Mouse (Mus musculus) heart, embryonic 11.5 days (tissue): ENCODE measurements around the gene Denr. TPM values are rescaled to one million over a fixed set of nuclear protein-coding genes. Genes with fewer than 3 reads are reported as not detected.

Experiments
- ATAC-seq: fragments of 200-750 bp; cut with Nextera tagmentation; replicated peaks from 2 replicates; pipeline ENCODE4 v1.8.0; 2017; ENCODE audit warnings: moderate library complexity; ENCODE audit not compliant: insufficient number of reproducible peaks, low FRiP score, low TSS enrichment
- H3K27ac ChIP-seq: fragments of 300-500 bp; sonication (generic); 2 replicates; pipeline ENCODE4 v1.5.1; 2014; ENCODE audit warnings: mild to moderate bottlenecking, low read depth, low read length
- H3K27me3 ChIP-seq: fragments of 300-500 bp; sonication (generic); 2 replicates; pipeline ENCODE4 v1.6.1; 2014; ENCODE audit warnings: mild to moderate bottlenecking, low read length, mixed read lengths; ENCODE audit not compliant: control insufficient read depth, insufficient read depth
- H3K36me3 ChIP-seq: fragments of 300-500 bp; sonication (generic); 2 replicates; pipeline ENCODE4 v1.6.1; 2014; ENCODE audit warnings: mild to moderate bottlenecking, low read length, moderate library complexity, mixed read lengths; ENCODE audit not compliant: control insufficient read depth, insufficient read depth
- H3K4me1 ChIP-seq: fragments of 300-500 bp; sonication (generic); 2 replicates; pipeline ENCODE4 v1.6.1; 2014; ENCODE audit warnings: low read length; ENCODE audit not compliant: control insufficient read depth, insufficient read depth
- H3K4me2 ChIP-seq: fragments of 300-500 bp; sonication (generic); 2 replicates; pipeline ENCODE4 v1.6.1; 2014; ENCODE audit warnings: mild to moderate bottlenecking, moderate library complexity
- H3K4me3 ChIP-seq: fragments of 300-500 bp; sonication (generic); 2 replicates; pipeline ENCODE4 v1.5.1; 2014; ENCODE audit warnings: low read depth, low read length
- H3K9ac ChIP-seq: fragments of 300-500 bp; sonication (generic); 2 replicates; pipeline ENCODE4 v1.6.1; 2014; ENCODE audit warnings: mild to moderate bottlenecking, low read depth, low read length, moderate library complexity
- H3K9me3 ChIP-seq: fragments of 300-500 bp; sonication (generic); replicated peaks from 2 replicates; pipeline ENCODE4 v1.6.1; 2016; ENCODE audit warnings: low read length; ENCODE audit not compliant: control insufficient read depth
- WGBS: fragments of 180-500 bp; shearing (Covaris S2); extraction: QIAGEN DNeasy Blood & Tissue Kit; methylation state at CpG from one replicate; pipeline ENCODE4 v1.1.7; 2014; ENCODE audit not compliant: insufficient replicate concordance; 5-methylcytosine and 5-hydroxymethylcytosine counted together
- polyA plus RNA-seq: library from polyadenylated mRNA; unstranded; fragments of >200 nt; fragmentation: Nextera tagmentation; extraction: Ambion mirVana; gene quantifications from 2 replicates; pipeline ENCODE4 v1.2.1, GENCODE M21; 2014

Denr gene
- polyA plus RNA-seq, 1 experiment from 2014 or later, result 110 TPM

DNA sequence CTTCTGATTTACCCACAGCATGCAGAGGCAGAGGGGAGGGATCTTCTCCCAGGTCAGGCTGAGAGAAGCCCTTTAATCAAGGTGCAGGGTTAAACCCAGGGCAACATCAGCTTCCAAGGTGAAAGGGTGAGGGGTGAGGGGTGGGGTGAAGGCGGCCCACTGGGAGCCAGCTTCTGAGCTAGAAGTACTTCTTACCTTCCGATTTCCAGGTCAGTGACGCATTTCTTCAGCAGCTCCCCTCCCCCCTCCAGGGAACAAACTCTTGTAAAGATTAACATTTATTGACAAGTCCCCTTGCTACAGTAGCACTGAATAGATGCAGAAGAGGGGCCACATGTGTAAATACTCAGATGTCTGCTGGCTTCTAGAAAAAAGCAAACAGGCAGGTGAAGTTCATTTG is 70.3 kb downstream of the Denr start:
- Histone ChIP-seq H3K4me1 (peaks cover 5% of the 10 kb centered on the region; the same call in 1 of the 2 replicates), H3K9ac (no peak overlapping the region), H3K4me3 (no peak overlapping the region), H3K36me3 (no peaks in the 10 kb centered on the region), H3K27me3 (peaks cover 26% of the 10 kb centered on the region; the same call in 1 of the 2 replicates), H3K27ac (no peak overlapping the region), H3K4me2 (no peak overlapping the region), H3K9me3 (no peaks in the 10 kb centered on the region)
- ATAC-seq, result no peak
- WGBS, result 44% methylated on average over 3 of the region's 3 CpGs

DNA sequence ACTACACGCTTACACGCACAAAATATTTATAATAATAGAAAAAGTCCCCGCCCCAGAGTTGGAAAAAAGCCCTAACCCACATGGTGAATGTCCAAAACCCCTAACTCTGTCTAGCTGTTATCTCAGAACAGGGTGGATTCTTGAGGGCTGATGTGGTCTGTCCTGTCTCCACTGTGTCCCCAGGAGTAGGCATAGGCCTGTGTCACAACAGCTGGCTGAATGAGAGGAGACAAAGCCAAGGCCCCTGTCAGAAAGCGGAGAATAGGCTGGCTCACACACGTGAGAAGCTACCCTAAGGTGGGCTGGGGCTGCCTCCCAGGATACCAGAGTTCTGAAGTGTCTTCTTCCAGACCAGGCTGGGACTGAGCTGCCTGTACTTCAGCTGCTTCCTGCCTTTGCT is 71.2 kb downstream of the Denr start:
- WGBS, result 62% methylated on average over 5 of the region's 5 CpGs
- H3K9me3 ChIP-seq, result no peaks in the 10 kb centered on the region
- peaks cover 5% of the 10 kb centered on the region; the same call in 1 of the 2 replicates for H3K4me1 ChIP-seq
- H3K27me3 ChIP-seq, result peaks cover 18% of the 10 kb centered on the region; the same call in 1 of the 2 replicates
- no peak overlapping the region for H3K4me2 ChIP-seq
- no peaks in the 10 kb centered on the region for H3K36me3 ChIP-seq
- H3K27ac ChIP-seq, result no peak overlapping the region
- ATAC-seq, result no peak
- no peak overlapping the region for H3K9ac ChIP-seq
- no peak overlapping the region for H3K4me3 ChIP-seq

Other genes starting within 250 kb of the Denr start
- 45.2 TPM in 2 replicates for gene Clip1, start 222.6 kb upstream of the Denr start, polyA plus RNA-seq
- gene Zcchc8, start 186.1 kb upstream of the Denr start, polyA plus RNA-seq, result 64.6 and 65.7 TPM in 2 replicates
- 104 and 109 TPM in 2 replicates for gene Rsrc2, start 157.8 kb upstream of the Denr start, polyA plus RNA-seq
- 24.6 and 27.3 TPM in 2 replicates for gene Kntc1, start 157.5 kb upstream of the Denr start, polyA plus RNA-seq
- not detected in 2 replicates for gene Hcar2, start 41.7 kb upstream of the Denr start, polyA plus RNA-seq
- 0.06 TPM in 1 of 2 replicates, not detected in the other for gene Hcar1, start 27.2 kb upstream of the Denr start, polyA plus RNA-seq
- gene Gm43518, start 20.2 kb downstream of the Denr start, polyA plus RNA-seq, result 0.93 and 1.2 TPM in 2 replicates
- gene Ccdc62, start 23.5 kb downstream of the Denr start, polyA plus RNA-seq, result 6.0 and 6.4 TPM in 2 replicates
- gene Hip1r, start 66.5 kb downstream of the Denr start, polyA plus RNA-seq, result 2.7 and 2.9 TPM in 2 replicates
- 43.3 and 48.2 TPM in 2 replicates for gene Vps37b, start 125.1 kb downstream of the Denr start, polyA plus RNA-seq
- gene Abcb9, start 188.6 kb downstream of the Denr start, polyA plus RNA-seq, result 1.1 and 1.4 TPM in 2 replicates
- 13.6 and 14.8 TPM in 2 replicates for gene Ogfod2, start 205.1 kb downstream of the Denr start, polyA plus RNA-seq
- gene Arl6ip4, start 208.9 kb downstream of the Denr start, polyA plus RNA-seq, result 65.7 and 74.6 TPM in 2 replicates